Mouse (Mus musculus): ENCODE results near the gene Sod2. TPM values are rescaled to one million over a fixed set of nuclear protein-coding genes. Genes with fewer than 3 reads are reported as not detected.
"Not testable (repeated sequence)": the region's sequence is repeated elsewhere in the genome, so short reads cannot be mapped to it uniquely, and the experiment has no call there.

The Sod2 gene
- polyA plus RNA-seq, 1 experiment = 1,013 TPM

GRCm38 (mm10) chr17:12997890-12998289, 8.8 kb upstream of the Sod2 start:
- Histone ChIP-seq H3K4me3 (ENCODE audit: insufficient read depth, low read depth, low read length) (no peak overlapping the region), H3K4me1 (ENCODE audit: control insufficient read depth, insufficient read depth, insufficient read length, low read length) (no peaks in the 10 kb centered on the region; the same call in 1 of the 2 replicates), H3K27ac (replicated peaks; ENCODE audit: low read depth, low read length) (no peak overlapping the region)

- Histone ChIP-seq H3K4me3 (ENCODE audit: insufficient read depth, low read depth, low read length) (no peak overlapping the region), H3K27ac (replicated peaks; ENCODE audit: low read depth, low read length) (no peak overlapping the region), H3K4me1 (ENCODE audit: control insufficient read depth, insufficient read depth, insufficient read length, low read length) (no peaks in the 10 kb centered on the region)
Observed at GRCm38 (mm10) chr17:12999069-12999468, 7.6 kb upstream of the Sod2 start.

DNA sequence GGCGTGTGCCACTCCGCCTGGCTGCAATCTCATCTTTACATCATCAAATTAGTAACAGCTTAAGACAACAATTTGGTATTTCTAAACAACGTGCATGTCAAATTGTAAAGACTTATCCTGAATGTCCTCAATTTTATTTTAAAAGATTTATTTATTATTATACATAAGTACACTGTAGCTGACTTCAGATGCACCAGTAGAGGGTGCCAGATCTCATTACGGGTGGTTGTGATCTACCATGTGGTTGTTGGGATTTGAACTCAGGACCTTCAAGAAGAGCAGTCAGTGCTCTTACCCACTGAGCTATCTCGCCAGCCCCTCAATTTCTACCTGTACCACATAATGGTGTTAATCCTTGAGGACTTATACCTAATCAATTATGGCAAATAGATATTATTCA, 4.4 kb upstream of the Sod2 start:
- H3K4me3 ChIP-seq (ENCODE audit: insufficient read depth, low read depth, low read length); H3K27ac ChIP-seq (replicated peaks; ENCODE audit: low read depth, low read length): not testable (repeated sequence)

DNA sequence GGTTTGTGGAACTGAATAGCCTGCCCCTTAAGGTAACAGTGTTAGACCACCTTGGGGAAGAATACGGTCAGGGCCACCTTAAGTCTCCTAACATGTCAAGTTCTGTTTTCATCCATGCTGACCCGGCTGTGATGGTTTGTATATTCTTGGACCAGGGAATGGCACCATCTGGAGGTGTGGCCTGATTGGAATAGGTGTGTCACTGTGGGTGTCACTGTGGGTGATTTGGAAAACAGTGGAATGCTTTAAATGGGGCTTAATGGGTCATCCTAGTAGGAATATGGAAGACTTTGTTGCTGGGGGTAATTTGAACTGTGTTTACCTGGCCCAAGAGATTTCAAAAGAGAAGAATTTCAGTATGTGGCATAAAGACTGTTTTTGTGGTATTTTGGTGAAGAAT, 2.2 kb upstream of the Sod2 start:
- not testable (repeated sequence) for H3K4me1 ChIP-seq (ENCODE audit: control insufficient read depth, insufficient read depth, insufficient read length, low read length); H3K4me3 ChIP-seq (ENCODE audit: insufficient read depth, low read depth, low read length); H3K27ac ChIP-seq (replicated peaks; ENCODE audit: low read depth, low read length)

More for the DNA sequence above, 4.4 kb upstream of the Sod2 start:
- H3K4me1 ChIP-seq (ENCODE audit: control insufficient read depth, insufficient read depth, insufficient read length, low read length) = not testable (repeated sequence)

DNA sequence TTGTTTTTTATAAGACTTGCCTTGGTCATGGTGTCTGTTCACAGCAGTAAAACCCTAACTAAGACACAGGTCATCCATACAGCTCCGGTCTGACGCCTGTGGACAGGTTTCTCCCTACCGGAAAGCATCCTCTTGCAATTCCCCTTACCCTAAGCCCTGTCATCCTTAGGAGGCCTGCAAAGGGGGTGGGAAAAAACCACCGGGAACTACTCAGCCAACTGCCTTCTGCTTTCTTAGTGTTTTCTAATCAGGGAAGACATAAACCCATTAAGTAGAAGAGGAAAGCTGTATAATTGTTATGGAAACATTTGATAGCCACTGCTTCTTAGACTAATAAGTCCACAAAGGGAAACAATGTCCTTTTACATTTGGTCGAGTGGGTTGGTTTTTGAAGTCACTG, 338 bp downstream of the Sod2 start:
- peak overlapping the region; percentile 45 for H3K4me3 ChIP-seq (ENCODE audit: insufficient read depth, low read depth, low read length)
- peak overlapping the region; percentile 76 for H3K27ac ChIP-seq (replicated peaks; ENCODE audit: low read depth, low read length)
- no peaks in the 10 kb centered on the region; the same call in 1 of the 2 replicates for H3K4me1 ChIP-seq (ENCODE audit: control insufficient read depth, insufficient read depth, insufficient read length, low read length)

GRCm38 (mm10) chr17:13007730-13008425, 1.2 kb downstream of the Sod2 start:
- Histone ChIP-seq H3K4me1 (ENCODE audit: control insufficient read depth, insufficient read depth, insufficient read length, low read length) (no peaks in the 10 kb centered on the region; the same call in 1 of the 2 replicates), H3K4me3 (ENCODE audit: insufficient read depth, low read depth, low read length) (peak overlapping the region; percentile 82), H3K27ac (replicated peaks; ENCODE audit: low read depth, low read length) (peak overlapping the region; percentile 92)

DNA sequence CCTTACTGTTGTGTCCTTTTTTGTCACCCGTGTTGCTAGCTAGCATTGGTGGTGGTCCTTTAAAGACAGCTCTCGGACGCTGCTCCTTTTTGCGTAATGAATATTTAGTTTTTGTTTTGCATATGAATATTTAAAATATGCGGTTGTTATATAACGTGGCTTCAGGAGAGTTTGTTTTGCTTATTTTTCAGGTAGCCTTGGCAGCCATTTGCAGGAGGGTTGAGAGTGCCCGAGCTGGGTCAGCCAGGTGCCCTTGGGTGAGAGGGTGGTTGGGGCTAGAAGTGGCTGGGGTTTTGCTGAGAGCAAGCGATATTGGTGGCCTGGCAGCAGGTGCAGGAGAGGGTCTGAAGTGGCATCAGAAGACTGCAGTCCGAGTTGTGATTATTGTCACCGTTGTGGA, 1.9 kb downstream of the Sod2 start:
- H3K4me1 ChIP-seq (ENCODE audit: control insufficient read depth, insufficient read depth, insufficient read length, low read length) = no peaks in the 10 kb centered on the region; the same call in 1 of the 2 replicates
- peak overlapping the region; percentile 82 for H3K4me3 ChIP-seq (ENCODE audit: insufficient read depth, low read depth, low read length)
- peak overlapping the region; percentile 92 for H3K27ac ChIP-seq (replicated peaks; ENCODE audit: low read depth, low read length)

GRCm38 (mm10) chr17:13009887-13010286, 3.2 kb downstream of the Sod2 start:
- Histone ChIP-seq H3K4me3 (ENCODE audit: insufficient read depth, low read depth, low read length) (no peak overlapping the region), H3K27ac (replicated peaks; ENCODE audit: low read depth, low read length) (no peak overlapping the region), H3K4me1 (ENCODE audit: control insufficient read depth, insufficient read depth, insufficient read length, low read length) (no peaks in the 10 kb centered on the region; the same call in 1 of the 2 replicates)

DNA sequence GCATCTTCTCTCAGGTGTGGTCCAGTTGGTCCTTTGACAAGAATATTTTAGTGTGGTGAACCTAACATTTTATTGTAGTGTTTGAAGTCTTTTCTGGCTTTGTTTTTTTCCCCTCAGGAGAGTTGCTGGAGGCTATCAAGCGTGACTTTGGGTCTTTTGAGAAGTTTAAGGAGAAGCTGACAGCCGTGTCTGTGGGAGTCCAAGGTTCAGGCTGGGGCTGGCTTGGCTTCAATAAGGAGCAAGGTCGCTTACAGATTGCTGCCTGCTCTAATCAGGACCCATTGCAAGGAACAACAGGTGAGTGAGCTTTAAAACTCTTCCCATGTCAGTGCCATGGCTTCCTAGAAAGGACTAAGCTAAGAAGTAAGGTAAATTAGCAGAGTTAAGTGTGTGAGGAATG, 6.7 kb downstream of the Sod2 start:
- Histone ChIP-seq H3K4me1 (ENCODE audit: control insufficient read depth, insufficient read depth, insufficient read length, low read length) (no peaks in the 10 kb centered on the region; the same call in 1 of the 2 replicates), H3K27ac (replicated peaks; ENCODE audit: low read depth, low read length) (no peak overlapping the region), H3K4me3 (ENCODE audit: insufficient read depth, low read depth, low read length) (no peak overlapping the region)

GRCm38 (mm10) chr17:13036627-13037192, 30.1 kb downstream of the Sod2 start:
- H3K4me1 ChIP-seq (ENCODE audit: control insufficient read depth, insufficient read depth, insufficient read length, low read length) = not testable (repeated sequence)

DNA sequence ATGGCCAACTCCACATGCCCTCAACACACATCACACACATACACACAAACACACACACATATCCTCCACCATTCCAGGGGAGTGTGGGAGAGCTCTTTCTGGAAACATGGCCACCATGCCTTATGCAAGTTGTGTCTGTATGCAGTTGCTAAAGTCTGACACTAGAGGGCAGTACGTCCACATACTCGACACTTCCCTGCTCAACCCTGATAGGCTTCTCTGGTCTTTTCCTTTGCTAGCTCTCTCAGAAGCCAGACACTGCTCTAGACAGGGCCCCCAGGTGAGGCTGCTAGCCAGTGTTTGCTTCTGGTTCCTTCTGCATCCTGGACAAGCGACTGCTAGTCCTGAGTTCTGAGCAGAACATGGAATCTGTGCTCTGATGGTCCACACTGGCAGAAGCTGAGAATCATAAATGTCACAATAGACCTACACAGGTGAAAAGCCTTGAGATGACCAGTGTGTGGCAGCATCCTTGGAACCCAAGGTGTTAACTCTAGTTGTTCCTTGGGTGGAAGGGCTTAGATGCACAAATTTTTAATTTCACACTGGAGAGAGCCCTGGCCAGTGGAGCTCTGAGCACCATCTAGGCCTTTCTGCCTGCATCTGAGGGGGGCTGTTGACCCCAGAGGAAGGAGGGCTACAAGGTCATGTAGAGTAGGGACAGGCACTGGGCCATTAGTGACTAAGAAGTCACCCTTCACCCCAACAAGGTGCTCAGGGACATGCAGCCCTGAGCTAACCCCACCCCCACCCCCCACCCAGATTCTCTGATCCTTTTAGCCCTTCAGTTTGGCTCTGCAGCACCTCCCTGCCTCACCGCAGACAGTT, 37.4 kb downstream of the Sod2 start:
- H3K27ac ChIP-seq (replicated peaks; ENCODE audit: low read depth, low read length); H3K4me3 ChIP-seq (ENCODE audit: insufficient read depth, low read depth, low read length); H3K4me1 ChIP-seq (ENCODE audit: control insufficient read depth, insufficient read depth, insufficient read length, low read length): not testable (repeated sequence)

More at GRCm38 (mm10) chr17:13036627-13037192, 30.1 kb downstream of the Sod2 start:
- H3K27ac ChIP-seq (replicated peaks; ENCODE audit: low read depth, low read length); H3K4me3 ChIP-seq (ENCODE audit: insufficient read depth, low read depth, low read length): not testable (repeated sequence)

DNA sequence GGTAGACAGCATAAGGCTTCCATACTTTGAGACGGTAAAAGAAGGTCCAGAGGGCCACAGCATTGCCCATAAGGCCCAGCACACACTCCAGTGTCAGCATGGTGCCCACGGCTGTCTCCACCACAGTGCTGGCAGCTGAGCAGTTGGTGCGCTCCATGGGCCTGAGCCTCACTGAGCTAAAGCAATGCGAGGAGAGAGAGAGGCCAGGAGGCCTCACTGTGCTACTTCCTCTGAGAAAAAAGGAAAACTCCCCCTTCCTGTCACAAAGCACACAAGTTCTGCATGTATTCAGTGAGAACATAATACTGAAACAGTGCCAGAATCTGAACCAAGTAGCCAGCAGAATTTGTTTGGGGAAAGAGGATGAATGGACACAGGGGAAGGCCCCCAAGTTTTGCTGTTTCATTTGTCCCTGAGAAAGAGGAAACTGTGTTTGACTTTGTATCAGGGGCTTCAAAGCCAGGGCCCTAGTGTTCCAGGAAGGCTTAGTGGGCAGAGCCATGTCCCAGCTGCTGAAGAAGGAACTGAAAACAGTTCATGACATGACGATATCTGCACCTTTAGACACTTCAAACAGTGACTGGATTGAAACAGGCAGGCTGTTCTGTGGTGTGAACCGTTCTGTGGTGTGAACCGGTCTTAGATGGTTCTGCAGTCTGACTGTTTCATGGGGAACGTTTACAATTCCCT, 45.6 kb downstream of the Sod2 start, which contains the start of gene Gpr31b:
Gene Gpr31b (minus strand): TSS at position 173 of the 690 bp plus-strand sequence.
- H3K4me1 ChIP-seq (ENCODE audit: control insufficient read depth, insufficient read depth, insufficient read length, low read length); H3K4me3 ChIP-seq (ENCODE audit: insufficient read depth, low read depth, low read length); H3K27ac ChIP-seq (replicated peaks; ENCODE audit: low read depth, low read length): not testable (repeated sequence)

DNA sequence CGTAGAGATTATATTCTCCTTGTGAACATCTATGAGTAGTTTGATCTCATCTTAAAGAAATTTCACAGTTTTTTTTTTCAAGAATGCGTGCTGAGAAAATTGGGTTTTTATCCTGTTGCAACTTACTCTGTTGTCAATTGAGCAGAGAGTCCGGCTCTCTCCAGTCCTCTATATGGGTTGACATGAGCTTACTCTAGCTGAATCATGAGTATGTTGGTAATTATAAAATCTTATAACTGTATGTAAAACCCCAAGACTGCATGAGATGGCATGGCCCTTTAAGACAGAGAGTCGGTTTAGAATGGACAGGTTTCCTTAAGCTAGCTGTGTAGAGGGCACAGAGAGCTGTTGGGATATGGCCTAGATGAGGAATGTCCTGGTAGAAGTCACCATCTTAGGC, 54.2 kb downstream of the Sod2 start, which contains the start of gene Tcp10b:
Gene Tcp10b (plus strand): TSS at position 301 of the 400 bp plus-strand sequence.
- not testable (repeated sequence) for H3K4me3 ChIP-seq (ENCODE audit: insufficient read depth, low read depth, low read length); H3K4me1 ChIP-seq (ENCODE audit: control insufficient read depth, insufficient read depth, insufficient read length, low read length); H3K27ac ChIP-seq (replicated peaks; ENCODE audit: low read depth, low read length)

DNA sequence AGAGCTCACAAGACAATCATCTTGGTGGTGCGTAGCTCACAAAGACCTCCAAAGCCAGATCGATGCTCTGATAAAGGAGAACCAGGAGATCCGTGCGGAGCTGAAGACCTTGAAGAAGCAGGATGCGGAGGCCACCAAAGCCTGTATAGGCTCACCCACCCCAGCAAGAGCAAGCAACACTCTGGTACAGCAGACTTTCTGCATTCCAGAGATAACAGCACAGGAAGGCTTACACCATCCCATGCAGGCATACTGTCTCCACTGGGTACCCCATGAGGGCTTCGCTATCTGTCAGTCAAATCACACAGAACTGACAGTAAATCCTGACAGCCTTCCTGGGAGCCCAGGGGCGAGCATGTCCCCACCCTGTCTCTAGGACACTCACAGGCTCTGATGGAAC, 56.2 kb downstream of the Sod2 start:
- not testable (repeated sequence) for H3K4me1 ChIP-seq (ENCODE audit: control insufficient read depth, insufficient read depth, insufficient read length, low read length); H3K27ac ChIP-seq (replicated peaks; ENCODE audit: low read depth, low read length); H3K4me3 ChIP-seq (ENCODE audit: insufficient read depth, low read depth, low read length)

Measured in brown adipose tissue, adult 24 weeks (tissue).